Mouse (Mus musculus) heart, embryonic 12.5 days (tissue): ENCODE measurements around the gene Chd6. TPM values are rescaled to one million over a fixed set of nuclear protein-coding genes. Genes with fewer than 3 reads are reported as not detected.

Experiments
- ATAC-seq: fragments of 200-750 bp; cut with Nextera tagmentation; 2 replicates; pipeline ENCODE4 v1.8.0; 2017; ENCODE audit warnings: moderate TSS enrichment, moderate library complexity; ENCODE audit not compliant: insufficient number of reproducible peaks, low FRiP score
- H3K27ac ChIP-seq: fragments of 300-500 bp; sonication (generic); 2 replicates; pipeline ENCODE4 v1.5.1; 2016; ENCODE audit warnings: mild to moderate bottlenecking, moderate library complexity; ENCODE audit not compliant: poor library complexity, severe bottlenecking
- H3K27me3 ChIP-seq: fragments of 300-500 bp; sonication (generic); replicated peaks from 2 replicates; pipeline ENCODE4 v1.6.1; 2016; ENCODE audit warnings: mild to moderate bottlenecking, moderate library complexity
- H3K36me3 ChIP-seq: fragments of 300-500 bp; sonication (generic); 2 replicates; pipeline ENCODE4 v1.6.1; 2016; ENCODE audit warnings: mild to moderate bottlenecking, moderate library complexity
- H3K4me1 ChIP-seq: fragments of 300-500 bp; sonication (generic); replicated peaks from 2 replicates; pipeline ENCODE4 v1.6.1; 2016; ENCODE audit warnings: mild to moderate bottlenecking
- H3K4me2 ChIP-seq: fragments of 300-500 bp; sonication (generic); 2 replicates; pipeline ENCODE4 v1.6.1; 2016; ENCODE audit warnings: mild to moderate bottlenecking, moderate library complexity
- H3K4me3 ChIP-seq: fragments of 300-500 bp; sonication (generic); 2 replicates; pipeline ENCODE4 v1.5.1; 2016; ENCODE audit warnings: mild to moderate bottlenecking
- H3K9ac ChIP-seq: fragments of 300-500 bp; sonication (generic); 2 replicates; pipeline ENCODE4 v1.6.1; 2016; ENCODE audit warnings: mild to moderate bottlenecking, moderate library complexity
- H3K9me3 ChIP-seq: fragments of 300-500 bp; sonication (generic); replicated peaks from 2 replicates; pipeline ENCODE4 v1.6.1; 2016; ENCODE audit warnings: mild to moderate bottlenecking, moderate library complexity
- WGBS: fragments of 180-500 bp; shearing (Covaris S2); methylation state at CpG from one replicate; pipeline ENCODE4 v1.1.7; 2016; 5-methylcytosine and 5-hydroxymethylcytosine counted together
- polyA plus RNA-seq: library from polyadenylated mRNA; unstranded; fragments of >200 nt; fragmentation: Nextera tagmentation; extraction: Ambion mirVana; gene quantifications from 2 replicates; pipeline ENCODE4 v1.2.1, GENCODE M21; 2016

The Chd6 gene
- polyA plus RNA-seq = 17.7 and 23.3 TPM in 2 replicates

DNA sequence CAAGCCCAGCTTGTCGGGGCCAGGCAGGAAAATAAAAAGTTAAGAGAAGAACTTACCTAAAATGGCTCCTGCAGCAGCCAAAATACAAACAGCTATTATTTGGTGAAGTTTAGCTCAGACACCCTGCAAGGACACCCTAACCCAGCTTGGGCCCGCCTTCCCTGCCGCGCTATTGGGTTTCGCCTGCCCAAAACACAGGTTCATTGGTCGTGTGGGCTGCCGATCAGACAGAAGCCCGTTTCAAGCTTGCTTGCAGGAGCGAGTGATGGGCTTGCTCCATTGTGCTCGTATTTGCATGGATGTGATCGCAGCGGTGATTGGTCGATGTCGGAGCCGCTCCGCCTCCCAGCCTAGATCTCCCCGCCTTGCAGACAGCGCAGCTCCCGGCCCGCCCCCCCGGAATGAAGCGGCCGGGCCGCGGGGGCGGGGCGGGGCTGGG lies at the start of gene Chd6:
Chd6 (minus strand) TSS at position 143 of the 439 bp plus-strand sequence.
- Histone ChIP-seq H3K4me2 (peak within 1 kb of the TSS; percentile 86), H3K36me3 (no peaks in the 10 kb centered on the region), H3K27me3 (no peaks in the 10 kb centered on the region), H3K4me3 (peak within 1 kb of the TSS; percentile 96), H3K4me1 (peaks cover 17% of the 10 kb centered on the region), H3K9me3 (no peaks in the 10 kb centered on the region; the same call in 1 of the 2 replicates), H3K9ac (peak within 1 kb of the TSS; percentile 98), H3K27ac (peak within 1 kb of the TSS; percentile 99)
- ATAC-seq = peak; percentile 99
- 2% methylated on average over 25 of the region's 27 CpGs for whole genome bisulfite sequencing

DNA sequence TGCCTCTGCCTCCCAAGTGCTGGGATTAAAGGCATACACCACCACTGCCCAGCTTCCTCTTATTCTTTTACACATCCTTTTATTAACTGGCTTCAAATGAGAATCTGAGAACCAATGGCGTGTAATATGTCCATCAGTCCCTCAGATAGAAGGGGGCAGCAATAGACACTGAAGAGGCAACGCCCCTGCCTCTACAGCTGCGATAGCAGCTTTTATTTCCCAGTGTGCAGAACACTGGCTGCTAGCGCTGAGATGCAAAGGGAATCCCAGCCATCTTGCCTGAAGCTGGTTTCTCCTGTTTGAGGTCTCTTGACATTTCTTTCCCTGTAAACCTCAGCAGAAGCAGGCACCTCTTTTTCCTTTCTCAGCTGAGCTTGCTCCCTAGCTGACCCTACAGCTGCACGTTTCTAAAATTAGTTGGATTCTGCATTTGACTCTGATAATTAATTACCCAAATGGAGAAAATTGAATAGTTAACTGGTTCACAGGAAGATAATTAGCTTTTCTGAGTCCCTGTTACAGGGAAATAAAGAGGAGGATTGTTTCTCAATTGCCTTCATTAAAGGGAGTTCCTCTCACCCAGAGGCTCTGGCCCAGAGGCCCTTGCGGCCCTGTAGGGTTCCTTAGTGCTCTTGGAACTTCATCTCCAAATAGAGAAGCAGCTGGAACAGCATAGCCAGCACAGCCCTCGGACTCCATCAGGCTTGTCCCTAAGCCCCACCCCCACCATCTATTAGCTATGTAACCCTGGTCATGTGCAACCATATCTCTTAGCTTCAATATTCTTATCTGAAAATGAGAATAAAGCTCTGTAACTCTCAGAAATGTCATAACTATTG lies 41.3 kb upstream of the Chd6 start:
- no peak overlapping the region for H3K27ac ChIP-seq
- 66% methylated on average over 7 of the region's 7 CpGs for WGBS
- no peaks in the 10 kb centered on the region for H3K36me3 ChIP-seq
- H3K9me3 ChIP-seq = no peaks in the 10 kb centered on the region
- H3K4me2 ChIP-seq = no peak overlapping the region
- H3K27me3 ChIP-seq = 0 out of 2 replicates have a peak, but pooled peaks cover 7% of the 10 kb centered on the region
- H3K4me1 ChIP-seq = no peaks in the 10 kb centered on the region
- ATAC-seq = no peak
- no peak overlapping the region for H3K4me3 ChIP-seq
- H3K9ac ChIP-seq = no peak overlapping the region

DNA sequence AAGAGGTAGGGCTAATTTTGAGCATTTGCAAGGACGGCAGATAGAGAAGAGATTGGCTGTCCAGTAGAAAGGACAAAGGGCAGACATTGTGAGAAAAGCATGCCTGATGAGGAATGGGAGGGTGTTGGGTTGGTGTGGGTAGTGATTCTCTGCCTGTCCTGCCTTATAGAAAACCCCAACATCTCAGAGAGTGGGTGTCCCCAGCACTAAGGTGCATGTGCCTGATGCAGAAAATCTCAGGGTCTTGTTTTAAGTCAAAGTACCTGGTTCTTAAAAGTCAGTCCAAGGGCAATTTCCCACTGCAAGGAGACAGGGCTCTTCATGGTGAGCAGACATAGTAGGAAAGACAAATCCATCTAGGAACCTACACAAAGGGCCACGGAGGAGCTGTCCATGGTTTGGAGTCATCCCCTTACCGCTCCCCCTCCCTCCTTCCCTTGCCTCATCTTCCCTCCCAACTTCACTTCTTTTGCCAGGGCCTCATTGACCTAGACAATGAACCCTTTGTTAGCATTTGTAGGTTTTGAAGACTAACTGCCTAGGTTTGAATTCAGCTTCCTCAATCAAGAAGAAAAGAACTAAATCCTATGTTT lies 39.6 kb upstream of the Chd6 start:
- Histone ChIP-seq H3K9ac (no peak overlapping the region), H3K4me1 (no peaks in the 10 kb centered on the region), H3K4me2 (no peak overlapping the region), H3K27me3 (0 out of 2 replicates have a peak, but pooled peaks cover 5% of the 10 kb centered on the region), H3K9me3 (no peaks in the 10 kb centered on the region), H3K27ac (no peak overlapping the region), H3K36me3 (no peaks in the 10 kb centered on the region), H3K4me3 (no peak overlapping the region)
- ATAC-seq = no peak
- 45% methylated on average over 3 of the region's 3 CpGs for WGBS

DNA sequence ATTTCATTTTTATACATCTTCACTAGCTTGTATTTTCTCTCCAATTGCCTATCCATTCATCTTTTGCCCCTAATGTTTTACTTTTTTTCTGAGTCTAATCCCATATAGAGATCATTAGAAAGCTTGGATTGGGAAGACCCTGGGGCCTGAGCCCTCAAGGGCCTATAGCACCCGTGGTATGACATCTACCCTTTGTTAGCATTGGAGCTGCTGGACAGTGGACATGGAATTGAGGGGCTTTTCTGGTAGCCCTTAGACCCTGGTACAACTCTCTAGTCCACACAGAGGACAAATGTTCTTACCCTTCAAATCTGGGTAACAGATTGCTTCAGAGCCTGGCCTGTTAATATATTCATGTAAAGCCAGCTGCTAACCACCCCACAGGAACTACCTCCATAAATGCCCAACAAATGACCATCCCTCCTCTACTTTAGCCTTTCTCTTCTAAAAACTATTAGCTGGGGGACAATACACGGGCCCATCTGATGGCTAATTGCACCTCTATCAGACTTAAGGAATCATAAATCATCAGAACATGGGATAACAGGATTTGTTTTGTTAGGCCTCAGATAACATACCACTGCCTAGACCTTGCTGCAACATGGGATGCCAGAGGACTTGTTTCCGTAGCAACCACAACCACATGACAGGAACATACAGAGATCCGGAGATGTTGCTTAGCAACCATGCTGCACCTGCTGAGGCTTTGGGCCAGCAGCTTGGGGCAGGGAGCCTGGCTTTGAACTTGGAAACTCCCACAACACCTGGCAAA lies 39.0 kb upstream of the Chd6 start:
- H3K27me3 ChIP-seq = no peaks in the 10 kb centered on the region

DNA sequence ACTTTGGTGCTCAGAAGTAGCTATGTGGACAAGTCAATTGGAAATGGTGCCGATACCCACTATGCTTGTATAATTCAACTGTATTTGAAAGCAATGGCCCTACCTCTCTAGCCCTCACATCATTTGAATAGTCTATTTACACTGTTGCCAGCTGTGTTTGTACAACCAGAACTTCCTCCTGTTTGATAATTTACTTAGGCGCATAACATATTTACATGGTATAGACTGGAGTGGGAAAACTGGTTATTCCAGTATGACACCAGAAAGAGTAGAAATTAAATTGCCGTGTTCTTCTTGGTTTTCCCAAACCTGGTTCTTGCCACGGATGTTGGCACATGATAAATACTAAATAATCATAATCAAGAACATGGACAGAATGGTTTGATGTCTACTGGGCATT lies 35.9 kb upstream of the Chd6 start:
- no peak for ATAC-seq
- H3K9ac ChIP-seq = no peak overlapping the region
- H3K9me3 ChIP-seq = no peaks in the 10 kb centered on the region
- no peak overlapping the region for H3K27ac ChIP-seq
- no peaks in the 10 kb centered on the region for H3K36me3 ChIP-seq
- H3K27me3 ChIP-seq = no peaks in the 10 kb centered on the region
- no peaks in the 10 kb centered on the region for H3K4me1 ChIP-seq
- WGBS = 85% methylated on average over 4 of the region's 4 CpGs
- no peak overlapping the region for H3K4me3 ChIP-seq
- no peak overlapping the region for H3K4me2 ChIP-seq

More for the DNA sequence above, 39.0 kb upstream of the Chd6 start:
- H3K9me3 ChIP-seq = no peaks in the 10 kb centered on the region
- H3K36me3 ChIP-seq = no peaks in the 10 kb centered on the region
- no peak overlapping the region for H3K27ac ChIP-seq
- no peak overlapping the region for H3K4me3 ChIP-seq
- no peak overlapping the region for H3K9ac ChIP-seq
- no peaks in the 10 kb centered on the region for H3K4me1 ChIP-seq
- no peak for ATAC-seq
- no peak overlapping the region for H3K4me2 ChIP-seq
- WGBS = 72% methylated on average over 4 of the region's 4 CpGs

DNA sequence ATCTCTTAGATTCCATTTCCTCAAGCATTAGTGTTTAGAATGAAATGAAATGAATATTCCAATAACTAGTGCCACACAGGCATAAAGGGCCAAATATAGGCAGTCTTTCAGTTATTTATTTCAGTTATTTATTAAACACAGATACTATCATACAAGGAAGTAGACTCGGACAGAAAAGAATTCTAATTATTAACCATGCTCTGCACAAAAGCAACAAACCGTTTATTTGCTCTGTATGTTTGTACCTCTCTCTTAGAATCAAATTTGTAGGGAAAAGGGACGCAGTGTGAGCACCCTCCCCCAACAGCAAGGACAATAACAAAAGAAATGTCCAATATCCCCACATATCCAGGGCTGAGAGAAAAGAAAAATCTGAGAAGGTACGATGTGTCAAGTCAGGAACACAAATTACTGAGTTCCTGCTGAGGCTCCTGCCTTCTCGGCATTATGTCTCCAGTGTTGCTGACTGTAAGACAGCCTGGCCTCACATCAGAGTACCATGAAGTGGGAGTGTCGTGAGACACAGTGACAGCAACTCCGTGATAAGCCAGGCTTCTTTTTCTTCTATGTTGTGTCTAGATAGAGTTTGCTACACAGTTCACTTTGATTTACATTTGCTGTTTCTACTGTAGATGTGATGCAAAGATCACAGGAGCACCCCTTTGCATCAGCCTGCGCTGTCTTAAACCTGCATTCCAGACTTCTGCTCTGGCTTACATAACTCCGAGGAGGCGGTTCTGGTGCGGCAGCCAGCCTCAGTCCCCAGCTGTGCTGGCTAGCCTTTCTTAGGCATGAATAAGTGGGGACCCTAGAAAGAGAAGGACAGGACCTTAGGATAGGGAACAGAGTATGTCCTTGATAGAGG lies 30.0 kb upstream of the Chd6 start:
- Histone ChIP-seq H3K27ac (no peak overlapping the region), H3K9me3 (no peaks in the 10 kb centered on the region), H3K9ac (no peak overlapping the region), H3K27me3 (no peaks in the 10 kb centered on the region), H3K4me2 (no peak overlapping the region), H3K4me3 (no peak overlapping the region), H3K36me3 (no peaks in the 10 kb centered on the region), H3K4me1 (0 out of 2 replicates have a peak, but pooled peaks cover 8% of the 10 kb centered on the region)
- WGBS = 52% methylated on average over 11 of the region's 11 CpGs
- no peak for ATAC-seq

DNA sequence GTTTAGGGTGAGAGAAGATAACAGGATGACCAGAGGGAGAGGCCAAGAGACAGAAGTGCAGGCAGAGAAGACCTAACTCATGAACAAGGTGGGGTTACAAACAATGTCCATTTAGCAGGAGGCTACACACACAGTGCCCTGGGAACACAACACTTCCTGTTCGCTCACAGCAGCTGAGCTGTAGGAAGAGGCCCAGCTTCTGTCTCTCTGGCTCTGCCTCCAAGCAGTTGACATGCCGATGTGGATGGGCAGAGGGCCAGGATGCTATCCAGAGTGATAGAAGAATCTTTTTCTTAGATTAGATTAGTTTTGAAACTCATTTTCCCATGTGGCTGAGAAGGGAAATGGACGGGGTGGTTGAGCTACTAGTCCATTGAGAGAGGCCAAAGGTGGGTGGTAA lies 28.1 kb upstream of the Chd6 start:
- no peaks in the 10 kb centered on the region for H3K27me3 ChIP-seq
- H3K4me2 ChIP-seq = no peak overlapping the region
- no peak overlapping the region for H3K4me3 ChIP-seq
- H3K36me3 ChIP-seq = no peaks in the 10 kb centered on the region
- no peaks in the 10 kb centered on the region for H3K9me3 ChIP-seq
- H3K27ac ChIP-seq = no peak overlapping the region
- peak; percentile 29; the same call in 1 of the 2 replicates for ATAC-seq
- H3K9ac ChIP-seq = no peak overlapping the region
- 0 out of 2 replicates have a peak, but pooled peaks cover 8% of the 10 kb centered on the region for H3K4me1 ChIP-seq
- 36% methylated on average over 3 of the region's 3 CpGs for WGBS

DNA sequence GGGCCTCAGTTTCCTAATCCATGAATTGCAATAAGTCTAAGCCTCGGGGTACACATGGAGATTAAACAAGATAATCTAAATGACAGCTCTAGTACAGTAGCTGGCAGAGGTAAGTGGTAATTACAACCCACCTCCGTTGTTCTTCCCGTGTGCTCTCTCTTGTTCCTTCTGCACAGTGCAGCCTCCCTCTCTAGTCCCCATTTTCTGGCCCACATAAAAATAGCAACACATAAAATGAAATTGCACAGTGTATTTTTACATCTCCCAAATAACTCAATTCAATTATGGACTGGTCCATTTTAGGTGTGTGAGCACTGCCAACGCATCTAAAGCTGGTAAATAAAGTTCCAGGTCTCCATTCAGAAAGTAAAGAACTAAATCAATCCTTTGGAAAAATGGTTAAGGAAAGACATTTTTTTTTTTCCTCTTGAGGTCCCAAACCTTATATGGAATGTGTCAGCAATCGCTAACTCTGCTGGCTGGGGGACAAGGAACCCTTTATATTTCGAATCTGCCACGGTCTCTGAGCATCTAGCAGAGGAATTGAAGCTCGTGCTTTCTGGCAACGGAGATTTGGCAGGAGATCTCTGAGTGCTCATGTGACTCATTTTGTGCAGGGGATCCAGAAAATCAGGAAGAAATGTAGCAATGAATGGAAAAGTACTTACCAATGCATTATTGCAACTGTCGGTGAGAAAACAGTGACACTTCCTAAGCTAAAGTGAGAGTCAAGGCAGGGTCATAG lies 19.7 kb upstream of the Chd6 start:
- Histone ChIP-seq H3K9ac (no peak overlapping the region), H3K27ac (no peak overlapping the region), H3K4me1 (no peaks in the 10 kb centered on the region), H3K27me3 (no peaks in the 10 kb centered on the region), H3K9me3 (no peaks in the 10 kb centered on the region), H3K4me2 (no peak overlapping the region), H3K36me3 (no peaks in the 10 kb centered on the region), H3K4me3 (no peak overlapping the region)
- no peak for ATAC-seq
- WGBS = 69% methylated on average over 10 of the region's 10 CpGs

DNA sequence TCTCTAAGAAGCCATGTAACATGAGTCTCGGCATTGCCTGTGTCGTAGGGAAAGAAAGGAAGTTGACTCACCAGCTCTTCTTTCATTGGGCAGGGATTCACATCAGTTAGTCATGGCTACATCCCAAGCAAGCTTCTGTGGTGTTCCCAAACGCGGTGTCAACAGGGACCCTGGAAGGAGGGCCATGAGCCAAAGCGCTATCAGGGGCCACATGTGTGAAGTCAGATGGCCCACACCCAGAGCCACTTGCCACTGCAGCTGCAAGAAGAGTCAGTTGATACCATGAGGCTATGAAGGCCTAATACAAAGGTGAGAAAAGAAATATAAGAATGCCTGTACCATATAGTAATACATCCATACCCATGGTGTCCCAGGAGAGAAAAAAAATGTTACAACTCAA lies 3.1 kb upstream of the Chd6 start:
- WGBS = 76% methylated on average over 5 of the region's 5 CpGs
- H3K9me3 ChIP-seq = peaks cover 3% of the 10 kb centered on the region; the same call in 1 of the 2 replicates

DNA sequence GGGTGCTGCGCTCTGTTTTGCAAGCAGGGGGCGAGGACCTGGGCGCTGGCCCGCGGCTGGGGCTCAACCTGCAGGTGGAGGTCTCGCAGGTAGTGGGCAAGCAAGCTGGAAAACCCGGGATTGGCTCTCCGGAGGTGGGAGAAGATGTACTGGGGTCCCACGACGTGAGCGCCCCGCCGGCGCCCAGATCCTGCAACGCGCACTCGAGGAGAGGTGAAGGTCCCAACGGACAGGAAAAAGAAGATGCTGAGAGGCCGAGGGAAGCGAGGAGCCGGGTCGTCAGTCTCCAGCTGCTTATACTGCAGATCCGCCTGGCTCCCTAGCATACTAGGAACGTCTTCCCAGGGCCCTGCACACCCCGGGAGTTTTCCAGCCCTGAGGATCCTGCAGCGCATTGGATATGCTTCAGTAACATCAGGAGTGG lies 535 bp upstream of the Chd6 start:
- Histone ChIP-seq H3K27me3 (no peaks in the 10 kb centered on the region), H3K36me3 (no peaks in the 10 kb centered on the region), H3K4me2 (peak overlapping the region; percentile 86), H3K9ac (peak overlapping the region; percentile 68), H3K27ac (no peak overlapping the region), H3K4me3 (peak overlapping the region; percentile 96), H3K9me3 (no peaks in the 10 kb centered on the region; the same call in 1 of the 2 replicates), H3K4me1 (peaks cover 15% of the 10 kb centered on the region)
- peak; percentile 3; the same call in 1 of the 2 replicates for ATAC-seq
- WGBS = under 1% methylated on average over 26 of the region's 26 CpGs

More for the DNA sequence above, 3.1 kb upstream of the Chd6 start:
- Histone ChIP-seq H3K27me3 (no peaks in the 10 kb centered on the region), H3K9ac (no peak overlapping the region), H3K27ac (no peak overlapping the region), H3K4me2 (no peak overlapping the region), H3K36me3 (no peaks in the 10 kb centered on the region), H3K4me1 (peaks cover 12% of the 10 kb centered on the region), H3K4me3 (no peak overlapping the region)
- ATAC-seq = no peak
